Mouse (Mus musculus): ENCODE results near the gene Wwox. TPM values are rescaled to one million over a fixed set of nuclear protein-coding genes. Genes with fewer than 3 reads are reported as not detected.
A peak's percentile ranks its signal among the peaks of the same experiment; 100 is the strongest.

Wwox gene
- polyA plus RNA-seq, 1 experiment from 2014 or later = 16.0 TPM

GRCm38 (mm10) chr8:115088162-115088561 lies 648.7 kb downstream of the Wwox start:
- no peaks in the 10 kb centered on the region for H3K27me3 ChIP-seq
- H3K4me3 ChIP-seq (replicated peaks) = no peak overlapping the region
- H3K27ac ChIP-seq = no peak overlapping the region
- H3K4me1 ChIP-seq = 0 out of 2 replicates have a peak, but pooled peaks cover 5% of the 10 kb centered on the region
- H3K9ac ChIP-seq = no peak overlapping the region
- no peaks in the 10 kb centered on the region for H3K36me3 ChIP-seq
- no peak overlapping the region for H3K4me2 ChIP-seq
- no peaks in the 10 kb centered on the region for H3K9me3 ChIP-seq (replicated peaks)
- ATAC-seq (replicated peaks; ENCODE audit: low FRiP score) = no peak

DNA sequence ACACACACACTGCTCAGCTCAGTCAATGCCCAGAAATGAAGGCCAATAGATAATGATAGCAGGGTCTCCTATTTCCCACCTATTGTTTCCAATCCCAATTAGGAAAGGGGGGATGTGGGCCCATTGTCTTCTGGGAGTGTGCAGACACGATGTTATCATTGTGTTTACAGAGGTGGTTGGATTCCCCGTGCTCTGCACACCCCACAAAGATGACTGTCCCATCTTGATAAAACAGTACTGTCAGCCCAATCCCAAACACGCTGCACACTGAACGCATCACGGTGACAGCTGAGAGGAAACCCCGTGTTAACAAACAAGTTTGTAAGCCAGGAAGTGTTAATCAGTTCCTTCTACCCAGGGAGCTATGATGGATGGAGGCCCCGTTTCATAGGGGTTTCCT lies 650.3 kb downstream of the Wwox start:
- Histone ChIP-seq H3K9me3 (replicated peaks) (no peaks in the 10 kb centered on the region), H3K9ac (no peak overlapping the region), H3K36me3 (no peaks in the 10 kb centered on the region), H3K27me3 (no peaks in the 10 kb centered on the region), H3K4me1 (0 out of 2 replicates have a peak, but pooled peaks cover 5% of the 10 kb centered on the region), H3K4me3 (replicated peaks) (no peak overlapping the region), H3K4me2 (no peak overlapping the region), H3K27ac (no peak overlapping the region)
- 60% methylated on average over 7 of the region's 7 CpGs for WGBS
- no peak for ATAC-seq (replicated peaks; ENCODE audit: low FRiP score)

DNA sequence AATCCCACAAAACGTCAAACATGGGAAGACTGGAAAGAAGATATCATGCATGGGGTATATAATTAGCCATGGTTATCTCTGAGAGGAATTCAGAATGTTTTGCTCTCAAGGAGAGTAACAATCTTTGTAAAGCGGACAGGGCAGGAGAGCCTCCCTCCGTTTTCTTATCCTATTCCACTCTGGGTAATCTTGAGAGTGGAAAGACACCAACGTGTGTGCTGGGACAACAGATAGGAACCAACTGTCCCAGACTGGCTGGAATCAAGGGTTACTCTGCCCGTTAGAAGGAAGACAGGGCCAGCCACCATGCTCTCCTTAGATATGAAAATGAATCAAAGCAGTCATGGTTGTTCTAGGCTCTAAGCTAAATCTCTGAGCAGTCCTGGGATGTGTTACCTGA lies 650.7 kb downstream of the Wwox start:
- ATAC-seq (replicated peaks; ENCODE audit: low FRiP score) = no peak
- Histone ChIP-seq H3K9ac (no peak overlapping the region), H3K27me3 (no peaks in the 10 kb centered on the region), H3K4me1 (0 out of 2 replicates have a peak, but pooled peaks cover 5% of the 10 kb centered on the region), H3K36me3 (no peaks in the 10 kb centered on the region), H3K27ac (no peak overlapping the region), H3K9me3 (replicated peaks) (no peaks in the 10 kb centered on the region), H3K4me3 (replicated peaks) (no peak overlapping the region), H3K4me2 (no peak overlapping the region)
- 67% methylated on average over 5 of the region's 5 CpGs for WGBS

GRCm38 (mm10) chr8:115095548-115095947 lies 656.1 kb downstream of the Wwox start:
- 84% methylated on average over 4 of the region's 4 CpGs for WGBS
- Histone ChIP-seq H3K36me3 (no peaks in the 10 kb centered on the region), H3K9ac (no peak overlapping the region), H3K27me3 (no peaks in the 10 kb centered on the region), H3K27ac (no peak overlapping the region), H3K9me3 (replicated peaks) (no peaks in the 10 kb centered on the region), H3K4me1 (peaks cover 5% of the 10 kb centered on the region), H3K4me2 (no peak overlapping the region), H3K4me3 (replicated peaks) (no peak overlapping the region)
- no peak for ATAC-seq (replicated peaks; ENCODE audit: low FRiP score)

DNA sequence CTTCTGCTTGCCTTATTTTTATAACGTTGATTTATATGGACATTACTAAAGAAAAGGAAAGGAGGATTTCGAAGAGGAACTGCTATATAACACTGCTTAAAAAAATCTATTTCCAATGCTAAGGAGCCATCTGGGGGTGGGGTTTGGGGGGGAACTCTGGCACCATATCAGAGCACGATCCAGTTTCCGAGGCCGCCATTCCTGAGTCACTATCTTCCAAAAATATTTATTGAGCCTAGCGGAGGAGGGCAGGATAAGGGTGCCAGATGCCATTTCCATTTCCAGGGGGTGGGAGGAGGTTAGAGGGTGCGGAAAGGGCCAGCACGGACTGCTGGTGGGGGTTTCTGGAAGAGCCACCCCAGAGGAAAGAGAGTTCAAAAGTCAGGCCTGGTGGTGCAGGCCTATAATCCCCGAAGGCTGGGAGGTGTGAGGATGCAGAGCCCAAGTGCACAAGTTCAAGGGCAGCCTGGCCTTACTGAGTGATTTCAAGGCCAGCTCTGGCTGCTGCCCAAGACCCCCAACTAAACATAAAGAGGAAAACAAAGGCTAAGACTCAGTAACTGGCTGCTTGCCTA lies 658.6 kb downstream of the Wwox start:
- 51% methylated on average over 9 of the region's 9 CpGs for WGBS
- H3K4me2 ChIP-seq = 0 out of 2 replicates have a peak overlapping the region, but pooled peaks have one; percentile 19
- ATAC-seq (replicated peaks; ENCODE audit: low FRiP score) = no peak

DNA sequence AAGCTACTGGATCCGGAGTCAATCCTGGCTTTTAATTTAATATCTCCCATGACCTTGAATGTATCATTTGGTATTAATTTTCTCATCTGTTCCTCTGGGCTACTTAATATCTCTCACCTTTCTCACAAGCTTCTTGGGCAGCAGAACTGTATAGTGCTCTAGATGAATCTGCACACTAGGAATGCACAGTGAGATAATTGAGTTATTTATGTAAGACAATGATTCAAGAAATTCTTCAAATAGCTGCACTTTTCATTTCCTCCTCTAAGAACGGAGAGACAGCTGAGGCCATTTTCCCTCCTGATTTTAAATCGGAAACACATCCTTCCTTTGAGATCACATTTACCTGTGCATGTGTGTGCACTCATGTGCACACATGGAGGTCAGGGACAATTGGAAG lies 669.9 kb downstream of the Wwox start:
- 66% methylated on average over 3 of the region's 3 CpGs for WGBS
- no peak for ATAC-seq (replicated peaks; ENCODE audit: low FRiP score)
- no peaks in the 10 kb centered on the region for H3K9me3 ChIP-seq (replicated peaks)

More for the DNA sequence above, 658.6 kb downstream of the Wwox start:
- no peak overlapping the region for H3K4me3 ChIP-seq (replicated peaks)
- H3K36me3 ChIP-seq = no peaks in the 10 kb centered on the region
- no peaks in the 10 kb centered on the region for H3K9me3 ChIP-seq (replicated peaks)
- no peak overlapping the region for H3K9ac ChIP-seq
- no peaks in the 10 kb centered on the region for H3K27me3 ChIP-seq
- H3K27ac ChIP-seq = 0 out of 2 replicates have a peak overlapping the region, but pooled peaks have one; percentile 56
- H3K4me1 ChIP-seq = peaks cover 5% of the 10 kb centered on the region

GRCm38 (mm10) chr8:115110423-115110822 lies 671.0 kb downstream of the Wwox start:
- no peak overlapping the region for H3K9ac ChIP-seq
- H3K27me3 ChIP-seq = no peaks in the 10 kb centered on the region
- WGBS = 69% methylated on average over 9 of the region's 9 CpGs

More for the DNA sequence above, 669.9 kb downstream of the Wwox start:
- Histone ChIP-seq H3K9ac (no peak overlapping the region), H3K4me1 (peaks cover 32% of the 10 kb centered on the region), H3K4me2 (no peak overlapping the region), H3K4me3 (replicated peaks) (no peak overlapping the region), H3K27ac (no peak overlapping the region), H3K27me3 (no peaks in the 10 kb centered on the region), H3K36me3 (no peaks in the 10 kb centered on the region)

DNA sequence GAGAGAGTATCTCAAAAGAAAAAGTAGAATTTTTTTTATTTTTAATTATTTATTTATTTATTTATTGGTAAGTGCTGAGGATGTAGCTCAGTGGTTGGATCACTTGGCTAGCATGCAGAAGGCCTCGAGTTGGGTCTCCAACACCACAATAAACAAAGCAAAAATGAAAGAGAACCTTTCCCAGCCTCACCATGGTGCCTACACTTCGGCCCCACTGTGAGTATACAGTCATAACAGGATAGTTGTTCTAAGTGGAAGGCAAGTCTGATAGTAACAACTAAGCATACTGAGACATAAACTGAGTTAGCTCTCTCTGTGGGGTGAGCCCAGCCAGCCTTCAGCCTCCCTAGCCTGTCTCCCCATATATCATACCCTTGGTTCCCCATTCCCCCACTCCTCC lies 672.6 kb downstream of the Wwox start:
- no peaks in the 10 kb centered on the region for H3K27me3 ChIP-seq
- H3K4me1 ChIP-seq = peaks cover 17% of the 10 kb centered on the region
- WGBS = 87% methylated on average over 2 of the region's 2 CpGs
- H3K4me3 ChIP-seq (replicated peaks) = no peak overlapping the region
- H3K27ac ChIP-seq = no peak overlapping the region
- H3K9ac ChIP-seq = no peak overlapping the region
- no peak for ATAC-seq (replicated peaks; ENCODE audit: low FRiP score)
- no peaks in the 10 kb centered on the region for H3K9me3 ChIP-seq (replicated peaks)
- H3K4me2 ChIP-seq = no peak overlapping the region
- H3K36me3 ChIP-seq = no peaks in the 10 kb centered on the region

More at GRCm38 (mm10) chr8:115110423-115110822, 671.0 kb downstream of the Wwox start:
- no peaks in the 10 kb centered on the region for H3K36me3 ChIP-seq
- H3K4me3 ChIP-seq (replicated peaks) = no peak overlapping the region
- H3K27ac ChIP-seq = no peak overlapping the region
- no peaks in the 10 kb centered on the region for H3K9me3 ChIP-seq (replicated peaks)
- no peak for ATAC-seq (replicated peaks; ENCODE audit: low FRiP score)
- peaks cover 29% of the 10 kb centered on the region for H3K4me1 ChIP-seq
- no peak overlapping the region for H3K4me2 ChIP-seq

GRCm38 (mm10) chr8:115114498-115114897 lies 675.0 kb downstream of the Wwox start:
- no peak overlapping the region for H3K27ac ChIP-seq
- H3K4me3 ChIP-seq (replicated peaks) = no peak overlapping the region
- peak; percentile 79 for ATAC-seq (replicated peaks; ENCODE audit: low FRiP score)
- H3K36me3 ChIP-seq = no peaks in the 10 kb centered on the region
- 24% methylated on average over 6 of the region's 6 CpGs for WGBS
- no peaks in the 10 kb centered on the region for H3K9me3 ChIP-seq (replicated peaks)
- peaks cover 5% of the 10 kb centered on the region; the same call in 1 of the 2 replicates for H3K4me1 ChIP-seq
- no peaks in the 10 kb centered on the region for H3K27me3 ChIP-seq
- no peak overlapping the region for H3K4me2 ChIP-seq
- H3K9ac ChIP-seq = no peak overlapping the region

DNA sequence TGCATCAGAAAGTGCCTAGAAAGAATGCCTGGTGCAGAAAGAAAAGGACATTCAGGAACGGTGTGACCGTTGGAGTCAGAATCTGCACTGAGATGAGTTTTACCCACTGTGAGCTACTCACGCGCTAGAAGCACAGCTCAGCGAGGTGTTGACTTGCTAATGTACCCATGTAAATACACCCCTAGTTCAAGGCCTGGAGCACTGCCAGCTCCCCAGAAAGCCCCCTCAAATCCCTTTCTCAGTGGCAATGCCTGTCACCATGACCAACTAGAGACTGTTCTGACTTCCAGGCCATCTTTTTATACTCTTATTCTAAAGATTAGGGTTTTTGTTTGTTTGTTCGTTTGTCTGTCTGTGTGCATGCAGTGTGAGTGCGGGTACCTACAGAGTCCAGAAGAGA lies 686.6 kb downstream of the Wwox start:
- 77% methylated on average over 7 of the region's 7 CpGs for WGBS
- Histone ChIP-seq H3K4me1 (no peaks in the 10 kb centered on the region), H3K4me2 (no peak overlapping the region), H3K9ac (no peak overlapping the region), H3K9me3 (replicated peaks) (no peaks in the 10 kb centered on the region), H3K36me3 (no peaks in the 10 kb centered on the region), H3K27me3 (no peaks in the 10 kb centered on the region), H3K4me3 (replicated peaks) (no peak overlapping the region), H3K27ac (no peak overlapping the region)
- no peak for ATAC-seq (replicated peaks; ENCODE audit: low FRiP score)

GRCm38 (mm10) chr8:115126674-115127073 lies 687.2 kb downstream of the Wwox start:
- H3K4me2 ChIP-seq = no peak overlapping the region
- WGBS = 73% methylated on average over 5 of the region's 5 CpGs
- H3K36me3 ChIP-seq = no peaks in the 10 kb centered on the region
- no peaks in the 10 kb centered on the region for H3K4me1 ChIP-seq
- no peak overlapping the region for H3K27ac ChIP-seq
- H3K9me3 ChIP-seq (replicated peaks) = no peaks in the 10 kb centered on the region
- no peak overlapping the region for H3K4me3 ChIP-seq (replicated peaks)
- no peaks in the 10 kb centered on the region for H3K27me3 ChIP-seq
- no peak overlapping the region for H3K9ac ChIP-seq
- ATAC-seq (replicated peaks; ENCODE audit: low FRiP score) = no peak

GRCm38 (mm10) chr8:115129307-115129706 lies 689.9 kb downstream of the Wwox start:
- Histone ChIP-seq H3K36me3 (no peaks in the 10 kb centered on the region), H3K4me2 (no peak overlapping the region), H3K4me1 (peaks cover 7% of the 10 kb centered on the region; the same call in 1 of the 2 replicates), H3K9ac (no peak overlapping the region), H3K4me3 (replicated peaks) (no peak overlapping the region), H3K9me3 (replicated peaks) (no peaks in the 10 kb centered on the region), H3K27ac (no peak overlapping the region), H3K27me3 (no peaks in the 10 kb centered on the region)
- ATAC-seq (replicated peaks; ENCODE audit: low FRiP score) = no peak
- 96% methylated on average over 4 of the region's 4 CpGs for WGBS

- Histone ChIP-seq H3K36me3 (no peaks in the 10 kb centered on the region), H3K27ac (no peak overlapping the region), H3K9me3 (replicated peaks) (no peaks in the 10 kb centered on the region), H3K4me3 (replicated peaks) (no peak overlapping the region), H3K4me1 (peaks cover 7% of the 10 kb centered on the region; the same call in 1 of the 2 replicates), H3K4me2 (no peak overlapping the region), H3K27me3 (no peaks in the 10 kb centered on the region), H3K9ac (no peak overlapping the region)
- ATAC-seq (replicated peaks; ENCODE audit: low FRiP score) = no peak
- 72% methylated on average over 17 of the region's 17 CpGs for WGBS
These were observed 693.7 kb downstream of the Wwox start for GRCm38 (mm10) chr8:115133119-115133518.
